Mouse (Mus musculus) embryonic facial prominence, embryonic 12.5 days (tissue): ENCODE measurements around the gene Gabra2. TPM values are rescaled to one million over a fixed set of nuclear protein-coding genes. Genes with fewer than 3 reads are reported as not detected.

Experiments used
- ATAC-seq: fragments of 200-750 bp; cut with Nextera tagmentation; 2 replicates; pipeline ENCODE4 v1.8.0; 2017; ENCODE audit not compliant: insufficient number of reproducible peaks, insufficient read depth, low FRiP score, low TSS enrichment
- H3K27ac ChIP-seq: fragments of 300-500 bp; sonication (generic); 2 replicates; pipeline ENCODE4 v1.5.1; 2016; ENCODE audit warnings: mild to moderate bottlenecking
- H3K27me3 ChIP-seq: fragments of 300-500 bp; sonication (generic); 2 replicates; pipeline ENCODE4 v1.6.1; 2016; ENCODE audit warnings: mild to moderate bottlenecking, moderate library complexity
- H3K36me3 ChIP-seq: fragments of 300-500 bp; sonication (generic); 2 replicates; pipeline ENCODE4 v1.6.1; 2016; ENCODE audit warnings: mild to moderate bottlenecking
- H3K4me1 ChIP-seq: fragments of 300-500 bp; sonication (generic); 2 replicates; pipeline ENCODE4 v1.6.1; 2016
- H3K4me2 ChIP-seq: fragments of 300-500 bp; sonication (generic); replicated peaks from 2 replicates; pipeline ENCODE4 v1.6.1; 2016; ENCODE audit warnings: mild to moderate bottlenecking, moderate library complexity
- H3K4me3 ChIP-seq: fragments of 300-500 bp; sonication (generic); 2 replicates; pipeline ENCODE4 v1.5.1; 2016; ENCODE audit warnings: mild to moderate bottlenecking
- H3K9ac ChIP-seq: fragments of 300-500 bp; sonication (generic); 2 replicates; pipeline ENCODE4 v1.6.1; 2016; ENCODE audit warnings: mild to moderate bottlenecking, moderate library complexity
- H3K9me3 ChIP-seq: fragments of 300-500 bp; sonication (generic); 2 replicates; pipeline ENCODE4 v1.6.1; 2016; ENCODE audit warnings: mild to moderate bottlenecking, moderate library complexity
- WGBS: fragments of 180-500 bp; shearing (Covaris S2); methylation state at CpG from one replicate; pipeline ENCODE4 v1.1.7; 2016; 5-methylcytosine and 5-hydroxymethylcytosine counted together
- polyA plus RNA-seq: library from polyadenylated mRNA; unstranded; fragments of >200 nt; fragmentation: Nextera tagmentation; extraction: Ambion mirVana; gene quantifications from 2 replicates; pipeline ENCODE4 v1.2.1, GENCODE M21; 2016

Gene Gabra2
- polyA plus RNA-seq, 1 experiment from 2014 or later, result 2.4 TPM

DNA sequence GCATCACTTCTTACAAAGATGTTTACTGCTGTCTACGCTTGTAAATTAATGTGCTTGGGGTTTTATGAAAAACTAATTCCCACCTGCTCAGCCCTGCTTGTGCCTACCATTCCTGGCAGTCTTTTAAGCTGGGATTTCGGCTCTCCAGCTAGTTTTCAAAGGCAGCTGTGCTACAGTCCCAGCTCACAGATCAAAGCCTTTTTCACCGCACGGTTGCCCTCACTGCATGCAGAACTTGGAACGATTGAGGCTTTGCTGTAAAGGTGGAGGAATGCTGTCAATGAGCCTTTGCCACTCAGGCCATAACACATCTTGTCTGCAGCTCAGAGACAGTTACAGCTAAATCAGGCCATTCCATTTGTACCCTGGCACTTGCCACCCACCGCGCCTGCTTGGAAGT, 37.6 kb downstream of the Gabra2 start:
- Histone ChIP-seq H3K27ac (no peak overlapping the region), H3K4me3 (no peak overlapping the region), H3K4me2 (no peak overlapping the region), H3K9me3 (no peaks in the 10 kb centered on the region), H3K27me3 (no peaks in the 10 kb centered on the region), H3K9ac (no peak overlapping the region), H3K4me1 (no peaks in the 10 kb centered on the region), H3K36me3 (no peaks in the 10 kb centered on the region)
- ATAC-seq, result no peak
- 68% methylated on average over 7 of the region's 7 CpGs for WGBS

DNA sequence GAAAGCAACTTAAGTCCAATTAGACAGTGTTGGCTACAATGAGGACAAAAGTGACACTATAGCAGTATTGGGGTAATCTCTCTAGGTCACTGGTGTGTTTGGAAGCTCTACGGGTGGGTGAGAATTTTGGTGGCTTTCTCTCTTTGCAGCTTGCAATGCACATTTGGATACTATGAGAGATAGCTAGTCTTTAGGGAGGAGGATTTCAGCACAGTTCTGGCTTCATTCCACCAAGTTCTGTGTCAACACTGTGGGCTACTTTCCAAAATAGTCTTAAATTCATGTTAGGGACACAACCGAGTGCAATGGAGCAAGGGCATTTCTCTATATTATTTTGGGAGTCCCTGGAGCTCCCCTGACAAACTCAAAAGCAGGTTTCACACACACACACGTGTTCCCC, 58.3 kb downstream of the Gabra2 start:
- no peaks in the 10 kb centered on the region for H3K9me3 ChIP-seq
- no peak overlapping the region for H3K4me2 ChIP-seq
- H3K9ac ChIP-seq, result no peak overlapping the region
- 64% methylated on average over 3 of the region's 3 CpGs for WGBS
- H3K36me3 ChIP-seq, result no peaks in the 10 kb centered on the region
- H3K27me3 ChIP-seq, result no peaks in the 10 kb centered on the region
- no peak for ATAC-seq
- no peaks in the 10 kb centered on the region for H3K4me1 ChIP-seq
- H3K4me3 ChIP-seq, result no peak overlapping the region
- no peak overlapping the region for H3K27ac ChIP-seq

DNA sequence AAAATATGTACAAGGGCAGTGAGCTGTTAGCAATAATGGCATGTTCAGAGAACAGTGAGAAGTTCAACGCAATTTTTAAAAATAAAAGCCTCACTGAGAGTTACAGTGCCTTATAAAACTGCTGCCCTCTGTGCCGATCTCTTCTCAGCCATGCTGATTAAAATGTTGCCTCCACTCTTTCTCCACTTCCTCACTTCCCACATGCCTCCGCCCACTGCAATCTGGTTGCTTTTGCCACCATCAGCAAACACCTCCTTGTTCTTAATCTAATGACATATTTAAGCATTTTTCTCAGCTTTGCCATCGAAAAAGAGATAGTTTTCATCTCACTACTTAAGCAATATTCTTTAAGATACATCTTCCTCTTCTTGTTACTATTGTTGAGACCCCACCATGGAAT, 69.7 kb downstream of the Gabra2 start:
- no peaks in the 10 kb centered on the region for H3K4me1 ChIP-seq
- no peaks in the 10 kb centered on the region for H3K9me3 ChIP-seq
- no peaks in the 10 kb centered on the region for H3K36me3 ChIP-seq
- WGBS, result 78% methylated on average over 4 of the region's 4 CpGs
- ATAC-seq, result no peak
- H3K27ac ChIP-seq, result no peak overlapping the region
- H3K4me3 ChIP-seq, result no peak overlapping the region
- H3K27me3 ChIP-seq, result no peaks in the 10 kb centered on the region
- H3K4me2 ChIP-seq, result no peak overlapping the region
- no peak overlapping the region for H3K9ac ChIP-seq

DNA sequence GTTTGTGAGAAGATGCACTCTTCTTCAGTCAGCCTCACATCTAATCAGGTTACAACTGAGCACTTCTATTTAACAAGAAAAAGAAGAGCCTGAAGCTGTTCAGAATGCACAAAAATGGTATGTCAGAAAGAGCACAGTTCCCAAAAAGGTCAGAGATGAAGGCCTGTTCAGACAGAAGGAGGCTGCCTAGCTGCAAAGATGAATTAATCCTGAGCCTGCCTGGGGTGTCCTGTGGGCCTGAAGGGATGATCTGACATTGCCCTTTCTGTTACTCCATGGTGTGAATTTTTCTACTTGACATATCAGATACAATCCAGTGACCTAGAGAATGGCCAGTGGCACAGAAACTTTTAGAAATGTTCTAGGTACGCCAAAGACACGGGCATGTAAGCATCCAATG, 83.9 kb downstream of the Gabra2 start:
- Histone ChIP-seq H3K9ac (no peak overlapping the region), H3K9me3 (no peaks in the 10 kb centered on the region), H3K27me3 (no peaks in the 10 kb centered on the region), H3K36me3 (no peaks in the 10 kb centered on the region), H3K4me3 (no peak overlapping the region), H3K4me2 (no peak overlapping the region), H3K27ac (no peak overlapping the region), H3K4me1 (no peaks in the 10 kb centered on the region)
- whole genome bisulfite sequencing, result 65% methylated on average over 2 of the region's 2 CpGs
- ATAC-seq, result no peak

DNA sequence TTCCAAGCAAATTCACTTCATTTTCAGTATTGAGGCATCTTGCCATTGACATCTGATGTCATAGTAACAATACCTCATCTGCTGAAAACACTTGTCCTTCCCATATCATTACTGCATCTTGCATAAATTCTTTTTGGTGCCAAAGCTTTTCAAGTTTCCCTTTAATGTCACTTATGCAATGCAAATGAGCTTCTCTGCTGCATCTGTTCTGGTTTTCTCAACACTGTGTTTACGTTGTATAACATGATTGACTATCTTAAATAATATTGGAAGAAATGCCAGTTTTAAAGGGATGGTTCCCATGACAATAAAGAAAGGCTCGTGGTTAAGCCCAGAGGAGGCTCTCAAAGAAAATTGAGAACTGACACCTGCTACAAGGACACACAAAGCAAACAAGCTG, 84.4 kb downstream of the Gabra2 start:
- Histone ChIP-seq H3K9me3 (no peaks in the 10 kb centered on the region), H3K4me1 (no peaks in the 10 kb centered on the region), H3K36me3 (no peaks in the 10 kb centered on the region), H3K27me3 (no peaks in the 10 kb centered on the region), H3K4me3 (no peak overlapping the region), H3K9ac (no peak overlapping the region), H3K4me2 (no peak overlapping the region), H3K27ac (no peak overlapping the region)
- ATAC-seq, result no peak
- WGBS, result 59% methylated on average over 2 of the region's 2 CpGs

DNA sequence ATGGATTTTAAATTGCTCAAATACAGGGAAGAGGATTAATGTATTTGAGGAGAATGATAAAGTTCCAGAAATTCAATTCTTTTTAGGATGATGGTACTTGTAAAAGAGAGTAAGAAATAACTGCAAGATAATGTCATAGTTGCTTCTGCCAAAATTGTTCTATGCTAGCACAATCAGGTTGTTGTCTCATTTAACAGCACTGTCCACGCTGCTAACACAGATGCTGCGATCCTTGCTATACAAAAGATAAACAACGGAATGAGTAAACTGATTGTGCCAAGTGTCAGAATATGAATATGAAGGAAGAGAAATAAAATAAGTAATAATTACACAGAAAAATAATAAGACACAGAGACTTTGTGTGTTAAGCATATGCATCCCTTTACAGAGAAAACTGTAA, 84.9 kb downstream of the Gabra2 start:
- Histone ChIP-seq H3K27me3 (no peaks in the 10 kb centered on the region), H3K36me3 (no peaks in the 10 kb centered on the region), H3K9ac (no peak overlapping the region), H3K4me1 (no peaks in the 10 kb centered on the region), H3K27ac (no peak overlapping the region), H3K9me3 (no peaks in the 10 kb centered on the region), H3K4me3 (no peak overlapping the region), H3K4me2 (no peak overlapping the region)
- WGBS, result 84% methylated on average over 3 of the region's 3 CpGs
- no peak for ATAC-seq

DNA sequence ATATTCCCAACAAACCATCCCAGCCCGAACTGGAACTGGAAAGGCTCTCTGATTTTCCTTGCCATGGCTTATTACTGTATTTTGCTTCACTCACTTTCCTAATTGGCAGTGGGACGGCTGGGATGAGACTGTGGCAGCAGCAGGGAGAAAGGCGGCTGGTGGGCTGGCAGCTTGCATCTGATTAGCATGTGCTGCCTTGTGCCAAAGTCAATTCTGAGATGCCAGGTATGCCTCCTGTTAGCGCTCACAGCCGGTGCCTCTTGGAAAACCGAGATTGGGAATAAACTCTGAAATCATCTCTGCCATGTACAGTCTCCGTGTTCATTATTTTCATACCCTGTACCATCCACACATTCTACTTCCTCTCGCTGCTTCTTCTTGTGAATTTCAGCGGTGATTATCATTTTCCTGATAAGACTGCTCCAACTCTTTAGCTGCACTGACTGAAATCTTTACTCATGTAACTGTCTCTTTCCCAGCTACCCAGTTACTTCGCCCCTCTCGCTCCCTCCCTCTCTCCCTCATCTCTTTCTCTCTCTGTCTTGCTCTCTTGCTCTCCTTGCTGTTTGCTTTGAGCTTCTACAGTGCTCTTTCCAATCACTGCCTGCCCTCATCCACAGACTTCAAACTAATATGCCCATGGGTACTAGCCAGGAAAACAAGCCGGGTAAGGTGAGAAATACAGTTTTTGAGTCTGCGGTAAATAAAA, 99.9 kb downstream of the Gabra2 start:
- no peak overlapping the region for H3K4me3 ChIP-seq
- 77% methylated on average over 13 of the region's 13 CpGs for WGBS
- no peak overlapping the region for H3K9ac ChIP-seq
- no peaks in the 10 kb centered on the region for H3K9me3 ChIP-seq
- ATAC-seq, result no peak
- H3K27ac ChIP-seq, result no peak overlapping the region
- no peaks in the 10 kb centered on the region for H3K36me3 ChIP-seq
- no peaks in the 10 kb centered on the region for H3K4me1 ChIP-seq
- H3K27me3 ChIP-seq, result no peaks in the 10 kb centered on the region
- no peak overlapping the region for H3K4me2 ChIP-seq

DNA sequence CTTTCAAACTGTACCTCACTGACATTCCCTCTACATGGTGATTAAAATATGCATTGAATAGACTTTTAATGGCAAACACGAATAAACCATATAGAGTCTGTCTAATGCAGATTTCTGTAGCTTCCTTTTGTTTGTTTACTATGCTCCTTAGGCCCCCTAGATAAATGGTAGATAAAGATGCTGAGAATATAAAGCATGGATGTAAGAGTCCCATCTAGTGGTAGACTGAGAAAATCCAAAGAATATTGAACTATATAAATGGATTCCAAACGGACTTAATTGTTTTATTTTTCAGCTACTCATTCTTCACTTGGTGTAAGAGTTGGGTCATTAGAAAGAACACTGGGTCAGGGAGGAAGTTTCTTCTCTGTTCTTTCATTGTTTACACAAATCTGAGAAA, 102.4 kb downstream of the Gabra2 start:
- ATAC-seq, result no peak
- no peak overlapping the region for H3K9ac ChIP-seq
- H3K4me1 ChIP-seq, result no peaks in the 10 kb centered on the region
- H3K36me3 ChIP-seq, result no peaks in the 10 kb centered on the region
- H3K9me3 ChIP-seq, result no peaks in the 10 kb centered on the region
- no peak overlapping the region for H3K27ac ChIP-seq
- H3K4me3 ChIP-seq, result no peak overlapping the region
- H3K4me2 ChIP-seq, result no peak overlapping the region
- WGBS, result 50% methylated on average over 2 of the region's 2 CpGs
- H3K27me3 ChIP-seq, result no peaks in the 10 kb centered on the region

DNA sequence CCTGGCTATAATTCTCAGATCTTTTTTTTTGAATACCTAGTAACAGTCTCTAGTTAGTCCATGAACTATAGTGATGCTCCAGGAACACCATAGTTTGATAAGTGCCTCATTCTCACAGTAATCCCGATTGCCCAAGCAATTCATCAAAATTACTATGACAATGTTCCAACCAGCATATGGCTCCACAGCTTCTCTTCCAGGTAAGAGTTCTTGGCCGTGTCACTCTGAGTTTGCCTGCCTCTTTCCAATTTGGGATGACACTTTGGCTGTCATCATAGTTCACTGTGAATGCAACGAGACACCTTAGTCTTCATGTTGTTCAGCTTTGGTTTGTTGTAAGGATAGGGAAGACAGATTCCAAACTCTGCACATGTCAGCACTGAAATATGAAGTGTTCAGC, 104.8 kb downstream of the Gabra2 start:
- Histone ChIP-seq H3K27ac (no peak overlapping the region), H3K4me1 (no peaks in the 10 kb centered on the region), H3K36me3 (no peaks in the 10 kb centered on the region), H3K4me3 (no peak overlapping the region), H3K9me3 (no peaks in the 10 kb centered on the region), H3K4me2 (no peak overlapping the region), H3K9ac (no peak overlapping the region), H3K27me3 (no peaks in the 10 kb centered on the region)
- WGBS, result 83% methylated on average over 3 of the region's 3 CpGs
- no peak for ATAC-seq
